Mouse (Mus musculus) heart, embryonic 16.5 days (tissue): ENCODE results near the gene Tldc2. TPM values are rescaled to one million over a fixed set of nuclear protein-coding genes. Genes with fewer than 3 reads are reported as not detected.

Experiments
- ATAC-seq: fragments of 200-750 bp; cut with Nextera tagmentation; replicated peaks from 2 replicates; pipeline ENCODE4 v1.8.0; 2017; ENCODE audit warnings: moderate number of reproducible peaks; ENCODE audit not compliant: insufficient read depth, low FRiP score; ENCODE audit errors: extremely low read depth
- H3K27ac ChIP-seq: fragments of 300-500 bp; sonication (generic); 2 replicates; pipeline ENCODE4 v1.5.1; 2014; ENCODE audit warnings: mild to moderate bottlenecking, low read length, control low read depth, moderate library complexity
- H3K27me3 ChIP-seq: fragments of 300-500 bp; sonication (generic); 2 replicates; pipeline ENCODE4 v1.6.1; 2014; ENCODE audit warnings: low read length, mixed read lengths; ENCODE audit not compliant: control insufficient read depth, insufficient read depth
- H3K36me3 ChIP-seq: fragments of 300-500 bp; sonication (generic); 2 replicates; pipeline ENCODE4 v1.6.1; 2014; ENCODE audit not compliant: control insufficient read depth, insufficient read depth
- H3K4me1 ChIP-seq: fragments of 300-500 bp; sonication (generic); 2 replicates; pipeline ENCODE4 v1.6.1; 2014; ENCODE audit warnings: low read length, mixed read lengths; ENCODE audit not compliant: control insufficient read depth, insufficient read depth
- H3K4me2 ChIP-seq: fragments of 300-500 bp; sonication (generic); 2 replicates; pipeline ENCODE4 v1.6.1; 2014; ENCODE audit warnings: low read depth, mild to moderate bottlenecking, control low read depth, low read length
- H3K4me3 ChIP-seq: fragments of 300-500 bp; sonication (generic); 2 replicates; pipeline ENCODE4 v1.5.1; 2014; ENCODE audit warnings: mild to moderate bottlenecking, control low read depth, low read length
- H3K9ac ChIP-seq: fragments of 300-500 bp; sonication (generic); 2 replicates; pipeline ENCODE4 v1.6.1; 2014; ENCODE audit warnings: low read length, control low read depth
- H3K9me3 ChIP-seq: fragments of 300-500 bp; sonication (generic); replicated peaks from 2 replicates; pipeline ENCODE4 v1.6.1; 2016; ENCODE audit warnings: low read length; ENCODE audit not compliant: control insufficient read depth
- WGBS: fragments of 180-500 bp; shearing (Covaris S2); extraction: QIAGEN DNeasy Blood & Tissue Kit; methylation state at CpG from one replicate; pipeline ENCODE4 v1.1.7; 2014; 5-methylcytosine and 5-hydroxymethylcytosine counted together
- polyA plus RNA-seq: library from polyadenylated mRNA; unstranded; fragments of >200 nt; fragmentation: Nextera tagmentation; extraction: Ambion mirVana; gene quantifications from 2 replicates; pipeline ENCODE4 v1.2.1, GENCODE M21; 2015

Tldc2 gene
- polyA plus RNA-seq, 1 experiment from 2014 or later: not detected

DNA sequence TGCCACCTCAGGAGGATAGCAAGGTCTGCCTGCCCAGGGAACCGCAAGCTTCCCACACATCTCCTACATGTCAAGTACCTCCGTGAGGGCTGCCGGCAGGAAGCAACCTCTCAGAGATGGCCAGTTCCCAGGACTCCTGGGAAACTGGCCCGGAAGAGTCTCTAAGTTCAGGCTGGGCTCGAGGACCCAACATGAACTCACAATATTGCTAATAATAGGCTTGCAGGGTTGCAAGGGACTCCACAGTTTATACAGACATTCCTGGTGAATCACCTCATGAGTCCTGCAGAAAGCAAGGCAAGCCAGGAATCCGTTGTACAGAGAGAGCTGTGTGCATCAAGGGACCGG is 21.0 kb upstream of the Tldc2 start:
- H3K4me1 ChIP-seq: peaks cover 67% of the 10 kb centered on the region
- no peak overlapping the region for H3K4me3 ChIP-seq
- ATAC-seq: peak; percentile 12; the same call in 1 of the 2 replicates
- peak overlapping the region; percentile 51 for H3K9ac ChIP-seq
- no peaks in the 10 kb centered on the region for H3K9me3 ChIP-seq
- no peaks in the 10 kb centered on the region for H3K27me3 ChIP-seq
- 19% methylated on average over 7 of the region's 7 CpGs for WGBS
- peak overlapping the region; percentile 28; the same call in 1 of the 2 replicates for H3K4me2 ChIP-seq
- no peaks in the 10 kb centered on the region for H3K36me3 ChIP-seq
- H3K27ac ChIP-seq: peak overlapping the region; percentile 89

DNA sequence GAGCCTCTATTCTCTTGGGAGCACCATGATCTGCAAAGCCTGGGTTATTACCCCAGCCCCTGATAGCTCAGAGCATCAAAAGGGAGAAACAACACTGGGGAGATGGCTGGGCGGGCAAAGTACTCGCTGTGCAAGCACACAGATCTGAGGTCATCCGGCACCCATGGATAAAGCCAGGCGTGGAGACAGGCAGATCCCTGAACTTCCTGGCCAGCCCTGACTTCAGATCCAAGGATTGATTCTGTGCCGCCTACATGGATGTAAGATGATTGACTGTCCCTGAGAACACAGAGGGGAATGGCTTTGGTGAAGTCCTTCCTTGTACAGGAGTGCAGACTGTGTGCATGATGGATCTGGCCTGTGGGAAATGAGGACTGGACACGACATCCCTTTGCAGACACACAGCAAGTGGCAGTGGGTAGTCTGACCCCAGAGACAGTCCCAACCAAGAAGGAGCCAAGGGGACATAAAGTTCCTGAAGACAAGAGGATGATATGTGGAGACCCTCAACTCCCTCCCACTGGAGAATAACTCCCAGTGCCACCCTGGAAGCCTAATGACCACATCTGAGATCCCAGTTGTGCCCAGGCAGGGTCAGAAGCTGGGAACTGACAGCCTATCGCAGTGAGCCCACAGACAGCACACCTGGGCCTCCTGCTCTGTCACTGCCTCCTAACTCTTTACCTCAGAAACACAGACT is 20.0 kb upstream of the Tldc2 start:
- Histone ChIP-seq H3K9ac (peak overlapping the region; percentile 13; the same call in 1 of the 2 replicates), H3K36me3 (no peaks in the 10 kb centered on the region), H3K4me2 (no peak overlapping the region), H3K4me1 (peaks cover 77% of the 10 kb centered on the region), H3K27me3 (no peaks in the 10 kb centered on the region), H3K9me3 (no peaks in the 10 kb centered on the region), H3K27ac (peak overlapping the region; percentile 13; the same call in 1 of the 2 replicates), H3K4me3 (no peak overlapping the region)
- WGBS: 75% methylated on average over 7 of the region's 7 CpGs
- ATAC-seq: no peak

DNA sequence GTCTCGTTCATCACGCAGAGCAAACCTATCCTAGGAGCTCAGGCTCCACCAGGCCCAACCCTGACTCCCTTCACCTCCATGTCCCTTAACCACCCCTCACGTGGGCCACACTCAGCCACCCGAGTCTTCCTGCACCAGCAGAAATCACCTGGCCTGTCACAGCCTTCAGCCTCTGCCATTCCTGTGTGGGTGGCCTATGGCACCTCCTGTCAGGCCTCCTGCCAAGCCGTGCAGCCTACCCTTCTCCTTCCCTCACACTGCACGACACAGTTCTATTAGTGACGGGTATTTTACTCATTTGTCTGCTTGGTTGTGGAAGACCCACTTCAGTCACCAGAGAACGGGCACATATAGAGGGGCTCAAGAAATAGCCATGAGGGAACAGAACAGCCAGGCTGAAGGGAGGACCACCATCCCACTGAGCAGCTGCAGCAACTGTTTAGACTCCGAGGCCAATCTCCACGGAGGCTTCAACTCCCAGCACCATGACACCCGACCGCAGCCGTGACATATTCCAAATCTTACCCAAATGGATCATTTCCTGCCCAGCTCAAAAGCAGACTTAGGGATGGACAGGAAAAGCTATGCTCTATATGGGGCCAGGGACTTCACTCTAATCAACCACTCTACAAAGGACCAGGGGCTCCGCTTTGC is 18.0 kb upstream of the Tldc2 start:
- Histone ChIP-seq H3K4me1 (peaks cover 91% of the 10 kb centered on the region), H3K27ac (peak overlapping the region; percentile 80), H3K9ac (peak overlapping the region; percentile 46), H3K36me3 (no peaks in the 10 kb centered on the region), H3K27me3 (no peaks in the 10 kb centered on the region), H3K4me3 (no peak overlapping the region), H3K4me2 (peak overlapping the region; percentile 25; the same call in 1 of the 2 replicates), H3K9me3 (no peaks in the 10 kb centered on the region)
- 53% methylated on average over 14 of the region's 14 CpGs for WGBS
- no peak for ATAC-seq

DNA sequence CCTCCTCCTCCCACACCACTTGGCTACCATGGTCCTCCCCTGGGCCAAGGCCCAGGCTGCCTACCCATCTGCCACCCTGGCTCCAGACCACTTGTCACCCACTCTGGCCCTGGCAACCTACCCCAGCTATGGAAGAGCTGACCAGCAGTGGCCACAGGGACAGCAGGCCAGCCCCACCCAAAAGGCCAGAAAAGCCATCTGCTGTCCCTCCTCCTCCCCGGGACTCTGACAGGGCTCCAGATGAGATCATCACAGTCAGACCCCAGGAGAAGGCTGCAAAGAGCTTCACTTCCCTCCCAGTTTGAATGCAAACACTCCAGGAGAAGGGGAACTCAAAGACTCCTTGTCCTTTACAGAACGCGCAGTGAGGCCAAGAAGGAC is 17.5 kb upstream of the Tldc2 start:
- Histone ChIP-seq H3K4me2 (peak overlapping the region; percentile 25; the same call in 1 of the 2 replicates), H3K4me1 (peaks cover 91% of the 10 kb centered on the region), H3K36me3 (no peaks in the 10 kb centered on the region), H3K9ac (peak overlapping the region; percentile 46), H3K4me3 (no peak overlapping the region), H3K9me3 (no peaks in the 10 kb centered on the region), H3K27me3 (no peaks in the 10 kb centered on the region), H3K27ac (peak overlapping the region; percentile 80)
- WGBS: 38% methylated on average over 3 of the region's 3 CpGs
- ATAC-seq: no peak

DNA sequence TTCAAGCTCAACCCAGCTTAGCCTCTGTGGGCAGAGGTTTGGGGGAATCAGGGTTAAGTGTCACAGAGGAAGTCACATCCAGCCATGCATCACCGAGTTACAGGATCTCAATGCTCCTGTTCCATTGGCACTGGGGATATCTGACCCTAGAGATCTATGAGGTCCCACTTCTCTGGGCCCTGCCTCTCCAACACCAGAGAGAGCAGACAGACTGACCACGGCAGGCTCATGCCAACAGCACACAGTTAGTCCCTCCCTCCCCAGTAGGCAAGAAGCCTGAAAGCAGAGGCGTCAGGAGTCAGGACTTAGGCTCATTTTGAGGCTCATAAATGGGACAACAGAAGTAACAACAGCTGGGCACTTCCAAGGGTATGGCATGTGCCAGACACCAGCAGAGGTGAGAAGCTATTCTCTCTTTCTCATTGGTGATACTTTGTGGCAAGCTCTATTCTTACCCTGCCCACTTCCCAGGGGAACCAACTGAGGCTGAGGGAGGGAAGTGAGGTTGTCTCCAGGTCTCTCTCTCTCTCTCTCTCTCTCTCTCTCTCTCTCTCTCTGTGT is 17.0 kb upstream of the Tldc2 start:
- peaks cover 91% of the 10 kb centered on the region for H3K4me1 ChIP-seq
- no peaks in the 10 kb centered on the region for H3K27me3 ChIP-seq
- H3K36me3 ChIP-seq: no peaks in the 10 kb centered on the region
- H3K4me2 ChIP-seq: peak overlapping the region; percentile 16; the same call in 1 of the 2 replicates
- no peak for ATAC-seq
- peak overlapping the region; percentile 46 for H3K9ac ChIP-seq
- H3K4me3 ChIP-seq: no peak overlapping the region
- no peaks in the 10 kb centered on the region for H3K9me3 ChIP-seq
- WGBS: 23% methylated on average over 3 of the region's 3 CpGs
- H3K27ac ChIP-seq: peak overlapping the region; percentile 80

DNA sequence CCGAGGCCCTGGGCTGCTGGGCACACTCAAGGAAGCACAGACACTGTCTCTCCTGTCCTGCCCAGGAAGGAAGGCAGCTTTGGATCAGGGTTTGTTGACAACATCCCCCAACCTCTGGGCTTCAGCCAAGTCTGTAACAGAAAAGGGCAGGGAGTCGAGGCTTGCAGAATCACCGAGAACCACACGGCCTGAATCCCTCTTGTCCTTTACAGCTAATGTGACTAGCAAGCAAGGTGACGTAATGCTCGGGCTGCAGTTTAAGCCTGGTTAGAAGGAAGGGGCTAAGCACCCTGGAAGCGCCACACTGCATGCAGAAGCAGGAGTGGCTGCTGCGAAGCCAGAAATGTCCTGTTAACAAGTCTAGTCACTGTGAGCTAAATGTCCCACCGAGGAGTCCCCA is 16.5 kb upstream of the Tldc2 start:
- no peaks in the 10 kb centered on the region for H3K9me3 ChIP-seq
- peak overlapping the region; percentile 16; the same call in 1 of the 2 replicates for H3K4me2 ChIP-seq
- peak overlapping the region; percentile 46 for H3K9ac ChIP-seq
- WGBS: 7% methylated on average over 9 of the region's 9 CpGs
- no peaks in the 10 kb centered on the region for H3K27me3 ChIP-seq
- ATAC-seq: peak; percentile 30
- H3K4me1 ChIP-seq: peaks cover 91% of the 10 kb centered on the region
- H3K36me3 ChIP-seq: no peaks in the 10 kb centered on the region
- no peak overlapping the region for H3K4me3 ChIP-seq
- peak overlapping the region; percentile 80 for H3K27ac ChIP-seq

DNA sequence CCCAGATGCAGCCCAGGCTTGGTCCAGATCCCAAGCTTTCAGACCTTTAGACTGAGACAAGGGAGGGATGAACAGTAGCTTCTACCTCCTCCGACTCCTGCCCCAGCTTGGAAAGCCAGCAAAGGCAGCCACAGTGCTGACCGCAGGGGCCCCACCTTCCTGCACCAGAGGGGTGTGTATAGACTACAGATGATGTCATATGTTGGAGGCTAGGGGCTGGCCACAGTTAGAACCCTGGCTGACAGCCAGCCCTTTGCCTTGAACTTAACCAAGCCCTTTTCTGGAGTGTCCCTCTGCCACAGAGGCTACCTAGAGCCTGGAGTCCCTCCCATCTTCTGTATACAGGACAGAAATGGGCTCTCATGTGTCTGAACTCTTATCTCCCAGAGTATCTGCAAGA is 15.3 kb upstream of the Tldc2 start:
- WGBS: 6% methylated on average over 2 of the region's 2 CpGs
- ATAC-seq: peak; percentile 70

DNA sequence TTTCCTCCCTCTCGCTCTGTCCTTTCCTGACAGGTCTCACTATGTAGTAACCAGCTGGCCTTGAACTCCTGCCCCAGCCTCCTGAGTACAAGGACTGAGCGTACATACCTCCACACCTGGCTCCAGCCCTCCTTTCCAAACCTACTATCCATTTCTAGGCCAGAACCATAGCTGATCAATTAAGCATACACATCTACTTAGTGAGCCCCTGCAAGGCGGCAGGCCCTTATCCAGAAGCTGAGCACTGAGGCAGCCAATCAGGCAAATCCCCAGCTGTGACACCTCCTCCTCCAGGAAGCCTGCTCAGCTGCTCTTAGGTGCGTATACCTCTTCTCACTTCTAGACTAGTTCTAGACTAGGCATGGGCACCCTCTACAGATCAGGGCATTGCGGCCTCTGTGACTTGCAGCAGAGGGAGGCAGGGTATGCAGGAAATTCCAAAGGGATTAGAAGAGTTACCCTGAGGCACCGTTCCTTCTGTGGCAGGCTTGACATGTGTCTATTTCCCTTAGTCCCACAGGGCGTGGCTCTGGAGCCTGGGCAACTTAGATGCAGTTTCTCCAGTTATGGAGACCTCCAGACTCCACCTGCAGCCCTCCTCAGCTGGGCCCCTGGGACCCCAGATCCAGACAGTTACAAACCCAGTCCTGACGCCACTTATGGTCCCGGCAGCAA is 14.4 kb upstream of the Tldc2 start:
- Histone ChIP-seq H3K9ac (no peak overlapping the region), H3K4me2 (no peak overlapping the region), H3K4me1 (peaks cover 92% of the 10 kb centered on the region), H3K36me3 (no peaks in the 10 kb centered on the region), H3K27ac (0 out of 2 replicates have a peak overlapping the region, but pooled peaks have one; percentile 20), H3K27me3 (no peaks in the 10 kb centered on the region), H3K4me3 (no peak overlapping the region), H3K9me3 (no peaks in the 10 kb centered on the region)
- ATAC-seq: no peak
- 66% methylated on average over 9 of the region's 9 CpGs for WGBS

More for the DNA sequence above, 15.3 kb upstream of the Tldc2 start:
- Histone ChIP-seq H3K27me3 (no peaks in the 10 kb centered on the region), H3K4me3 (0 out of 2 replicates have a peak overlapping the region, but pooled peaks have one; percentile 2), H3K4me2 (peak overlapping the region; percentile 53), H3K4me1 (peaks cover 92% of the 10 kb centered on the region), H3K27ac (peak overlapping the region; percentile 80), H3K36me3 (no peaks in the 10 kb centered on the region), H3K9me3 (no peaks in the 10 kb centered on the region), H3K9ac (peak overlapping the region; percentile 56)
